Mouse (Mus musculus): Measurements from ENCODE around the gene Rffl. TPM values are rescaled to one million over a fixed set of nuclear protein-coding genes. Genes with fewer than 3 reads are reported as not detected.

Gene Rffl
- total RNA-seq, 2 experiments from 2014 or later = 9.2 to 10.3 TPM

DNA sequence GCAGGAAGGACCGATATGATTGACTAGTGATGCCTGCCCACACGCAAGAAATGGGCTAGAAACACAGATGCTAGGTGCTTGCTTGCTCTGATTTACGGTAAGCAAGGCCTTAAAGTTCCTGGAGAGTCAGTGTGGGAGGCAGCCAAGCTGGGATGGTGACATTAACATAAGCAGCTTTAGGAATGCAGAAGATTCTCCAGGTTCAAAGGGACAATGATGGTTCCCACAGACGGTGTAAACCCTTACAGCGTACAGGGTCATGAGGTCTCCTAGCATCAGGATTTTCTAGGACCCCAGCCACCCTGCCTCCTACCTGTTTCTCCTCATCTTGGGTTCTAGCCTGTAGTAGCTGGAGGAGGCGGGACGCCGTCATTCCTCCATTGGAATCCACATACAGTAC, 12.2 kb upstream of the Rffl start:
- intact Hi-C loops (cut with DNase I) = no loop called here
- no peak for DNase-seq (ENCODE audit: low spot score in 2 of 2)

DNA sequence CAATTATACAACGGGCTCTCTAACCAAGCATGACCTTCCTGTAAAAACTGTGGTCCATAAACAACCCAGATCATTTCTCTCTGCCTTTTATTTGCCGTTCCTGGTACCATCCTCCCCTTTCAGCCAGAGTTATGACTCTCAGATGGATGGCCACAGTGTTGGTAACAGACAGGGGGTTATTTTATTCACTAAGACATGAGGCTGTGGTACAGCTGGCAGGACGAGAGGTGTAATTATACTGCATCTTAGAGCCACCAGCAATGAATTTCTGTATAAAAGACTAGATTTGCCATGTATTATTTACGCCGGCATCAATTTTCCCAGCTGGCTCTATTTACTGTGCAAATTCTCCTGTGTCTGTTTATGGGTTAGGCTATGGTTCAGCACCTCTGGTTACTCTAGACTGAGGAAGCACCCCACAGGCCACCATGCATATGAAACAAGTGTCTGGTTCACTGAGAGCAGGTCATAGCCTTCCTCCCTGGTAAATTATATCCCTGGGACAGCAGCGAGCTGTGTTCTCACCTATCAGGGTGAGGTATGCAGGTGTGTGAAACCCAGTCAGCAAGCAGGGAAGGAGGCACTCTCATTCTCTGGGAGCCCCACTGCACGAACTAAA, 6.8 kb upstream of the Rffl start:
- intact Hi-C loops (cut with DNase I) = no loop called here
- no peak for DNase-seq (ENCODE audit: low spot score in 2 of 2)

DNA sequence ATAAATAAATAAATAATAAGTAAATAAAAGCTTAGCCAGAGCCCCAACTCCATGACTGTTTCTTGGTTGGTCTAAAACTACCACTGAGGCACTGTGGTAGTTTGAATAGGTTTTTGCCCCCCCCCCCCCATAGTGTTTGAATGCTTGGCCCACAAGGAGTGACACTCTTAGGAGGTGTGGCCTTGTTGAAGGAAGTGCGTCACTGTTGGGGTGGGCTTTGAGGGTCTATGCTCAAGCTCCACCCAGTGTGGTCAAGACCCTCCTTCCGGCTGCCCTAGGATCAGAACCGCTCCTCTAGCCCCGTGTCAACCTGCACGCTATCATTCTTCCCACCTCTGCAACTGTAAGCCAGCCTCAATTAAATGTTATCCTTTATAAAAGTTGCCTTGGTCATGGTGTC, 4.6 kb upstream of the Rffl start:
- intact Hi-C loops (cut with DNase I) = no loop called here
- no peak for DNase-seq (ENCODE audit: low spot score in 2 of 2)

DNA sequence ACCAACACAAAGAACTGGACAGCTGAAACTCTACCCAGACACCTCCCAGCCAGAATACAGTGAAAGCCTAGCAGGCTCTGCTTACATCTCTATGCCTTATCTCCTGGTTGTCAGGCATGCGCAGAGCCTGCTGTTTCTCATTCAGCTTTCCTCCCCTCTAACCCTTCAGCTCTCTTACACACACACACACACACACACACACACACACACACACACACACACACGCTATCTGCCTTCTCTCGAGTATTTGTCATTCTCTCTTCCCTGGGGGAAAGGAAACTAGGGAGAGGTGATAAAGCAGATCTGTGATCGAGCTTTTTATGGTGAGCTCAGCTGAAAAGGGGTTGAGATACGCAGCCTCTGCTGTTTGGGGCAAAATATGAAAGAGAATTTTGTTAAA, 3.9 kb upstream of the Rffl start:
- intact Hi-C loops (cut with DNase I) = loop anchor here (5.0 kb wide), 1 partner anchor 63 kb away; no protein-coding TSS in a partner anchor
- DNase-seq (ENCODE audit: low spot score in 2 of 2) = no peak

DNA sequence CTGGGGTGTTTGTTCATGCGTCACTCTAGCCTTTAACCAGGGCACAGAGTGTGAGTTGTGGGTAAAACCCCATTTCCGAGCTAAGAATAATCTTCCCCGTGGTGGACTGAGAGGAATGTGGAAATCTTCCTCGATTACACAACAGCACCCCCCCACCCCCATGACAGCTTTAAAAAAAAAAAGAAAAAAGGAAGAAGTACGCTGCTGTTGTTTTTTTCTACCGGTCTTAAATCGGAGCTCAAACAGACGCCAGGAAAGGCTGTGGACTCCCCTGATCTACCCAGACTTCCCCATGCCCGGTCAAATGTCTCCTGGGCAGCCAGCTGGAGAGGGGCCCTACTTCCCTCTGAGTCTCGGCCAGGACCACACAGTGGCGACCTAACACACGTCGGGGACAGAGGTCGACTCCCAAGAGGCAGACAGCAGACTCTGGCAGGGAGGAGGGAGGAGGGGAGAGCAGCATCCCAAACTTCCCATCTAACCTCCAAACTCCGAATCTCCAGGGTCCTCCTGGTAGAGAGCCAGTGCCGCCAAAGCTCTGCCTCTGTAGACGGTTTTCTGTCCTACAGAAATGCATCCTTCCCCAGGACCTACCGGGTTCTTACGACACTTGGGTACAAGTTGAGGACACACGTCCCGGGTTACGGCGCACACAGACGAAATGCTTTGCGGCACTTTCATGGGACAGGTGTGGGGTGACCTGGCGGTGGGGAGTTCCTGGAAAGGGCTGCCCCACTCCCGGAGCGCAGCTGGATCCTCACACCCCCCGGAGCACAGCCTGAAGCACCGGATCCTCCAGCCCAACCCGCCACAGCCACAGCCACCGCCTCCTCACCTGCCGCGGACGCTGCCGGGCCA, 608 bp downstream of the Rffl start:
- DNase-seq (ENCODE audit: low spot score in 2 of 2) = peak; percentile 29 to 38
- intact Hi-C loops (cut with DNase I) = loop anchor here (1.0 to 5.0 kb wide), 3 partner anchors 38 to 90 kb away; partner anchors contain the start of genes Lig3 and Nle1

DNA sequence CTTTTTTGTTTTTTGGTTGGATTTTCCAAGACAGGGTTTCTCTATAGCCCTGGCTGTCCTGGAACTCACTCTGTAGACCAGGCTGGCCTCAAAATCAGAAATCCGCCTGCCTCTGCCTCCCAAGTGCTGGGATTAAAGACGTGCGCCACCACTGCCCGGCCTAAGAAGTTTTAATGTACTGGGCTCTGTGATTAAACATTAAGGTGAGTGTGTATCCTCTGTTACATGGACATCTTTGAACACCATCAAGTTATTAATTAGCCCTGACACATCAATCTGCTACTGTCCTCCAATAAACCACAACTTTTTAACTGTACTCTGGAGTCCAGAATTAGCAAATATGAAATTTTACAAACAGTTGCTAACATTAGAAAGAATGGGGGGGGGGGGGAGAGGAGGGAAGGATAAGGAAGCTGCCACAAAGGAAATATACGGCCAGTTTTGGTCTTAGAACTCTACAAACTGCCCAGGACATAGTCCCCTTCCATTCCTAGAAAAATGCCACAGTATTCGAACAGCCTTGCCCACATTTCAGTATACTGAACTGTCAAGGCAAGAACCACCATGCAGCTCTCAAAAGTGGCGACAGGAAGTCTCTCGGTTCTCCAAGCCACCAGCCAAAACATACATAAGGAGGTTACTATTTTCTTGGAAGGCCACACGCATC, 1.4 kb downstream of the Rffl start:
- DNase-seq (ENCODE audit: low spot score in 2 of 2) = no peak
- intact Hi-C loops (cut with DNase I) = loop anchor here (2.0 to 5.0 kb wide), 2 partner anchors 57 to 89 kb away; partner anchors contain the start of gene Lig3

DNA sequence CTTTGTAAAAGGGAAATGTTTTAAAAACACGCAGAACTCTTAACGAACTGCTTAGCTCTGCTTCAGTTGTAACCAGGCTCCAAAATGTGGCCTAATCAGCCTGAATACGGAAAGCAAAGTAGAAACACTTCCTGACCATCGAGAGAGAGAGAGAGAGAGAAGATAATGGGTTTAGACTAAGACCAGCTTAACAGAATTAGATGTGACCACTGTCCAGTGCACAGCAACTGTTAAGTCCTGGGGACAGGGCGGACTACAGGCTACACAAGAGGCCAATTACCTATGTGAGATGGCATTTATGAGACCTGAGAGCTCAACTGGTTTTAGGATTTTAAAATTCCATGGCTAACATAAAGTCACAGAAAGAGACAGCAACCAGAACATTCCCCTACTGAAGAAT, 3.1 kb downstream of the Rffl start:
- no peak for DNase-seq (ENCODE audit: low spot score in 2 of 2)
- intact Hi-C loops (cut with DNase I) = no loop called here

DNA sequence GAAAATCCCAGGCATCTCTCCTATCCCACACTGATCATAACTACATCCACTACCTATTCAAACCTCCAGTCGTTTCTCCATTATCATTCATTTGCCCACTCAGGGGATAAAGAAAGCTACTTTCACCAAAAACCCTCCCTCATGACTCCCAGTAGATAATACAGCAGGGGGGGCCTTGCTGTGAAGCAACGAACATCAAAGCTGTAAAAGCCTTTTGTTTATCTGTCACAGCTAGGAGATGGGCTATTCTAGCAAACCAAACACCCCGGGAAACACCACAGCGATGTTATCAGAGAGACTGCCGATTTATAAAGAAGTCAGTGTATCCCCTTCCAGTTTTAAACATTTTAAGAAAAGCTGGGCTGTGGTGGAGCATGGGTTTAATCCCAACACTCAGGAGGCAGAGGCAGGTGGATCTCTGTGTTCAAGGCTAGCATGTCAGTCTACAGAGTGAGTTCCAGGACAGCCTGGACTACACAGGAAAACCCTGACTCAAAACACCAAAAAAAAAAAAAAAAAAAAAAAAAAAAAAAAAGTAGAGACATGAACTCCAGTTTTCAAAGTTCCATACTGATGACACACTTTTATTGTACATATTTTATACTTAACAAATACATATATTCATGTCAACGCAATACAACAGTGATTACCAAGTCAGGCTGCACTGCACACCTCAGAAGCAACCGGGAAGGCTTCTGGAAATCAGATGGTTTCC, 4.0 kb downstream of the Rffl start:
- no peak for DNase-seq (ENCODE audit: low spot score in 2 of 2)
- intact Hi-C loops (cut with DNase I) = no loop called here

DNA sequence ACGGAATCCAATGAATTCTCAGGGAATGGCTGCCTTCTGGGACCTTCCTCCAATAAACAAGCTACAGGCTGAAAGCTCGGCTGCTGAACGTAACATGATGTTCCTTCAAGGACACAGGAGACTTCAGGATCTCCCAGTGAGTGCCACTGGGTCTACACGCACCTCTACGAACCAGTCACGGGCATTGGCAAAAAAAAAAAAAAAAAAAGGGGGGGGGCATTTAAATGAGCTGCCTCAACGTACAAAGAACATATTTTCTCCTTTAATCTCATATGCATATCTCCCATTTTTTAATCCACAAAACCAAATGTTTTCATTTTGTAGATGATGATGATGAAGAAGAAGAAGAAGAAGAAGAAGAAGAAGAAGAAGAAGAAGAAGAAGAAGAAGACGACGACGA, 5.1 kb downstream of the Rffl start:
- intact Hi-C loops (cut with DNase I) = no loop called here
- no peak for DNase-seq (ENCODE audit: low spot score in 2 of 2)

DNA sequence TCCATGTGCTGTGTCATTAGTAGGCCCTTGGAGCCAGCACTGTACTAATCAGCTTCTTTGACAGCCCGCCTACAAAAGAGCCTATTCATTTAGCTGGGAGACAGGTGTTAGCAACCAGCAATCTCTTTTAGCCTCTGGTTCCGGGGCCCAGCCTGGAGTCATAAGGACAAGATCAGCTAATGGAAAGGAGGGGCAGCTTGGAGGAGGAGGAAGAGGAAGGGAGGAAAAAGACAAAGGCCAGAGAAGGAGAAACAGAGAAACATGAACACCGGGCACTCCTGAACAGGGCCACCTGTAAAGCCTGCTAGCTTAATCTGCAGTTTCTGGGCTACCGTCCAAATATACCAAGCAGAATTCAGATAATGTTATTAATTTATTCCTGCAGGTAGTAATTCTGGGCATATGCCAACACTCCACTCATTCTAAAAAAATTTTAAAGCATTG, 7.5 kb downstream of the Rffl start:
- DNase-seq (ENCODE audit: low spot score in 2 of 2) = no peak
- intact Hi-C loops (cut with DNase I) = no loop called here

DNA sequence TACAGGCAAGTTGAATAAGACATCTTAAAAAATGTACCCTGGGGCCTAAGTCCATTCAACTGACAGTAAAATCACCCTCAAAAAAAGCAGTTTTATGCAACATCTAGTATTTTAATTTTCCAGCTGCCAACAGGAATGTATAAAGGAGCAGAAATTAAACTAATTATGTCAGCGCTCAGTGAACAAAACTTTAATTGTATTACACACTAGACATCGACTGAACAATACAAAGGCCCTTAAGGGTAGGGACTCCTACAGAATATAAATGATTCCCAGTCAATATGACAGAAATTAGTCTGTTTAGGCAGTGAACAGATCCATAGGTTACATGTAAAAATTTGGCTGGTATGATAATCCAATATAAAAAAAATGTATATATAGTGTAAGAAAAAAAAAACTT, 8.0 kb downstream of the Rffl start:
- intact Hi-C loops (cut with DNase I) = no loop called here
- no peak for DNase-seq (ENCODE audit: low spot score in 2 of 2)

DNA sequence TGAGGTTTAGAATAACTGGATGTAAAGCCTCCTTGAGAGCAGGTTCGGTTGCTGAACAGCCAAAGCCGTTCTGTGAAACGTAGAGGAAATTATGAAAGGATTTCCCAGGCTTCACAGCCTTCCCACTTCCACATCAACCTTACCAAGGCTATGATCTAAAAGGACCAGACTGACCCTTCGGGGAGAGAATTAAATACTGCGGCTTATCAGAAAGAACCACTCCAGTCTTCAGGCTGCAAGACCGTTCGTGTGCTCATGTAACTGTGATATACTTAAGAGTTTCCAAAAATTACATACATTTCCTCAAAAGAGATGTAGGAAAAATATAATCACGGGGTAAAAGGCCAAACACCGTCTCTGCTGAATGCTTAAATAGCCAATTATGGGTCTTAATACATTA, 8.4 kb downstream of the Rffl start:
- intact Hi-C loops (cut with DNase I) = no loop called here

DNA sequence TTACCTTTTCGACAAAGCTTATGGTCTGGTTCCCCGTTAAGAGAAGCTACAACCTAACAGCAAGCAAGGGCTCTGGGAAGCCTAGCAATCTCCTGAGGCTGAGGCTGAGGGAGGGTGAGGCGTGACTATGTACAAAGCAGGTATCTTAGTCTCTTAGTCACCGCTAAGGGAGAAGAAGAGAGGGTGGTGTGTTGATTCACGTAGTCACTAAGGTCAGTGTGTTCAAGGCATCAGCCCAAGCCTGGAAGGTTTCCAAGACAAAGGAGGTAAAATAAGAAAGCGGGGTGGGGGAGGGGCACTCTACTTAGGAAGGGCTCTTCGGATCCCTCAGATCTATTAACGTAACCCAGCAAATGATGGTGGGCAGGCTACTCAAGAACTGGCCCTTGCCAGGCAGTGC, 9.5 kb downstream of the Rffl start:
- DNase-seq (ENCODE audit: low spot score in 2 of 2) = no peak
- intact Hi-C loops (cut with DNase I) = no loop called here

More for the DNA sequence above, 8.4 kb downstream of the Rffl start:
- no peak for DNase-seq (ENCODE audit: low spot score in 2 of 2)

DNA sequence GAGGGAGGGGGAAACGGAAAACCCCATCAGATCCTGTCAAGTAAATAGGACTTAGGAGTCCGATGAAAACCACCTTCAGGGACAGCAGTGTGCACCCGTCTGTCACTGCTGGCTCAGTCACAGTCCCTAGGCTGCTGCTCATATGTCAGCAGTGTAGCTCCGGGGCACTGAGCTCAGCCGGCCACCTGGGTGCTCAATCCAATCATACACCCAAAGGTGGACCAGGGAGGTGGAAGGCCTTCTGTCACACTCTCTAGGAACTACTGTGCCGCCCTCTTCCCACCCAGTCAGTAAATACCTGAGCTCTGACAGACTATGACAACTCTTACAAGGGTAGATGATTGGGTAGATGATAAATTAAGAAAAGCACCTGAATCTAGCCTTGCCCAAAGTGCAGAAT, 10.3 kb downstream of the Rffl start:
- DNase-seq (ENCODE audit: low spot score in 2 of 2) = no peak
- intact Hi-C loops (cut with DNase I) = no loop called here

DNA sequence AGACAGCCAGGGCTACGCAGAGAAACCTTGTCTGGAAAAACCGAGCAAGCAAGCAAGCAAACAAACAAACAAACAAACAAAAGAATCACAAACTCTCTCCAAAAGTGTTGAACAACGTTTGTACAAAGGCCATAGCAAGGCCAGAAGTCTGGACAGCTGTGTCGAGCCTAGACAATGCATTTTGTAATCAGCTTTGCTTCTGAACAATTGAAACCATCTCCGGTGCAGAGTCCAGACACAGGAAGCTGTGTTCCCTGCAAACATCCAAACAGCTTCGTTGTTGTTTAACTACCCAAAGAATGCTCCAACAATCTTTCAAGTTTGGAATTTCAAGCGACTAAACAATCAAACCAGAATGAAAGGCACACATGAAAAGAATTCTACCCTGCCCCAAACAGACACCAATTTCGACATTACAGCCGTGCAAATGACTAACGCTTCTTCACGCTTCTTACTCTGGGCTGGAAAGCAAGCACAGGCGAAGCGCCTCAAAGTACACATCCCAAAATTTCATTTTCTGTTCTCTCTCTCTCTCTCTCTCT, 13.6 kb downstream of the Rffl start:
- intact Hi-C loops (cut with DNase I) = no loop called here
- no peak for DNase-seq (ENCODE audit: low spot score in 2 of 2)

DNA sequence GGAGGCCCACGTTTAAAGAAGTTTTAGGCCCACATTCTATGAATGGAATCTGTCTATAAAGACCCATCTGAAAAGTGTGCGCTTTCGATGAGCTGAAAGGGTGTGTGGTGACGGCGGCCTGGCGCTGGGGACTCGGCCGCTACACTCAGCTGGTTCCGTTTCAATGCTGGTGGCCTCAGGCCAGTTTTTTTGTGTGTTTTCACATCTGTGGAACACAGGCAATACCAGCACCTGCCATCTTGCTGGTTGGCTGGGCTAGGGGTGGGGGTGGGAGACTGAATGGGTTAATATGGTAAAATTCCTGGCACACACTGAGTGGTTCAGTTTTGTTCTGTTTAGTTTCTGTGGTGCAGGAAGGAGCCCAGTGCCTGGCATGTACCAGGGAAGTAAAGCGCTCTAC, 15.0 kb downstream of the Rffl start:
- intact Hi-C loops (cut with DNase I) = no loop called here
- no peak for DNase-seq (ENCODE audit: low spot score in 2 of 2)

DNA sequence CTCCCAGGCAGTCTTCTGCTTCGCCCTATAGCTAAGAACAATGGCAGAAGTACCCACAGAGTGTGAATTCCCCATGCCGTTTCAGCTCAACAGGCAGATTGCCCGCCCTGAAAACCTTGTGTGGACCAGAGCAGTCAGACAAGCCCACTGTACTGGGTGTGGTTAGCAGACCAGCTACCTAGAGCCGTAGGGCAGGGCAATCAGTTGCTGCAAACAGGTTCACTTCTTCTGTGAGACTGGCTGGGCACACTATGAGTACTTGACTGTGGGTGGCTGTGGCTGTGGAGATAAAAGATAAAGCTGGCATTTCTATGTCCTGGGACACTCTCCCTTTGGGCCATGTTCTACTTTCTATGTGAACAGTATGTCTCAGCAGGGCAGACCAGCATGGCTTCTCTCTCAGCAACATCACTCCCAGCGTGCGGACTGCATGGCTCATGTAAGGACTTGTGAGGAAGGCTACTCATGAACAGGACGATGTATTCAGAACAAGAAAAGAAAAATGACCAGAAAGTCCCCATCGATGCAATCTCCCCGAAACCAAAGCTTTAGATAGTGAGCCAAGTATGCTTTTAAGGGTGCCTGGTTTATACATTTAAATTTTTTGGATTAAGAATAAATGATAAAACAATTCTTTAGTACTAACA, 15.6 kb downstream of the Rffl start:
- intact Hi-C loops (cut with DNase I) = no loop called here
- no peak for DNase-seq (ENCODE audit: low spot score in 2 of 2)

DNA sequence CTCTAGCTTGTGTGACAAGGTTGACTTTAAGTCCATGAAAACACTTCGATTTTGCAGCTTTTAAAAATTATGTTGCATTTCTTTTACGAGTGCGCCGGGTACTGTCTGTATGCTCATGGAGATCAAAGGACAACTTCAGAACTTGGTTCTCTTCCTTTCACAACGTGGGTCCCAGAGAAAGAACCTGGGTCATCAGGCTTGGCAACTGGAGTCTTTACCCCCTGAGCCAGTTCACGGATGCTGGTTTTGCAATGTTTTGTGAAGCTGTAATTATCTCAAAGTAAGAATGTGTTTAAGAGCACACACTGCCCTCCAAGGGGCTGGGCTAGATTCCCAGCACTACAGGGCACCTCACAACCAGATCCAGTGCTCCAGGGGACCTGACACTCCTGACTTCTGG, 16.9 kb downstream of the Rffl start:
- no peak for DNase-seq (ENCODE audit: low spot score in 2 of 2)
- intact Hi-C loops (cut with DNase I) = no loop called here

DNA sequence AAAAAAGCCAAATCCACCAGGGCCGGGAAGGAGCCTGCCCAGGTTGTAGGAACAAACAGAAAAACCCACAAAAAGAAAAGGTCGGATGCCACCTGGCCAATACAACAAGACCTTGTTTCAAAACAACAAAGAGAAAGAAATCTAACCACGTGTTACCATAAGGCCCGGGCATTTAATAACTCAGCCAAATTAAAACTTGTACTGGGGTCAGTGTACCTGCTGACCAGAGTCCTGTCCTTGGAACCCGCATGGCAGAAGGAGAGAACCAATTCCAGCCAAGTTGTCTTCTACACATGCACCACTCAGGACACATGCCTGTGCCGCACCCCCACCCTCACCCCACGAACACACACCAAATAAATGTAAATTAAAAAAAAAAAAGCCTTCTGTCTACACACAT, 18.1 kb downstream of the Rffl start:
- intact Hi-C loops (cut with DNase I) = no loop called here
- DNase-seq (ENCODE audit: low spot score in 2 of 2) = no peak

Data from left cerebral cortex, postnatal 36 days (tissue).